Comparison of ENCODE assay signal across 22 mouse cellular contexts in the genomic region with DNA sequence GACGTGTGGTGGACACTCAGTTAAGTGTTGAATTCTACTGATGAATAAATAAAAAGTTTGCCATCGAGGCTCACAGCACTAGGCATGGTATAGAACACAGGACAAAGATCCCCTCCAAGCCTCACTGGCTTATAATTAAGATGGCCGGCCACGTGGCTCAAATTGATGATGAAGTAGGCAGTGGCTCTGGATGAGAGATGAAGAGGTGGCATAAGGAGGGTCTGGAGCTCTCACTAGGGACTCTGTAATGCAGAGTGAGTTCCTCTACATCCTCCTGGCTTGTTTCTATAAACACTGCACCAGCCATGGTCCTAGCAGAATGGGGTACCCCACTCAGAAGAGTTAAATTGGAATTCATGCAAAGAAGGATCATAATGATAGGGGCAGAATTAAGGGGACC.
DNase-seq lines count a peak whose midpoint lies in the region; ATAC-seq and TF ChIP-seq lines count a peak whose summit lies in the region.
"Had no signal": no experiment of that assay in that cellular context is flagged by ENCODE, and none has a peak within 500 bp of the region (broad histone marks: within the 10 kb centered on the region; RNA-seq: fewer than 3 reads in every experiment).

No protein-coding gene starts in this region.

- no peak overlapping the region for H3K9ac ChIP-seq in heart, embryonic 13.5 days
- no peak overlapping the region for H3K9ac ChIP-seq in heart, embryonic 12.5 days
- no peak overlapping the region for H3K9ac ChIP-seq in midbrain, embryonic 11.5 days (ENCODE audit: low read length)
- H3K9ac ChIP-seq in midbrain, postnatal 0 days (replicated peaks; ENCODE audit: low read length, poor library complexity, severe bottlenecking), result no peak overlapping the region
- H3K9ac ChIP-seq: embryonic facial prominence, embryonic 13.5 days; embryonic facial prominence, embryonic 15.5 days; forebrain, embryonic 12.5 days had no signal

- TF ChIP-seq CTCF in midbrain, postnatal 0 days (IDR thresholded peaks at IDR 0.05), result no peak

- peak overlapping the region; percentile 52 for H3K27ac ChIP-seq in heart, embryonic 10.5 days
- H3K27ac ChIP-seq in heart, embryonic 13.5 days (replicated peaks), result peak overlapping the region; percentile 63; the same call in 1 of the 2 replicates
- H3K27ac ChIP-seq in heart, embryonic 12.5 days (ENCODE audit: poor library complexity, severe bottlenecking), result no peak overlapping the region
- no peak overlapping the region for H3K27ac ChIP-seq in midbrain, embryonic 11.5 days (ENCODE audit: low read depth, low read length)
- no peak overlapping the region for H3K27ac ChIP-seq in midbrain, postnatal 0 days (ENCODE audit: low read depth, low read length)
- H3K27ac ChIP-seq: embryonic facial prominence, embryonic 13.5 days; embryonic facial prominence, embryonic 15.5 days; forebrain, embryonic 10.5 days; forebrain, embryonic 12.5 days had no signal

- no peak for ATAC-seq in heart, embryonic 13.5 days (ENCODE audit: extremely low read depth, insufficient number of reproducible peaks, low FRiP score, low TSS enrichment)
- ATAC-seq in heart, embryonic 12.5 days (ENCODE audit: insufficient number of reproducible peaks, low FRiP score), result no peak
- no peak for ATAC-seq in midbrain, embryonic 11.5 days (ENCODE audit: low FRiP score)
- no peak for ATAC-seq in midbrain, postnatal 0 days (ENCODE audit: low FRiP score)
- ATAC-seq: forebrain, embryonic 14.5 days had no signal

- no peaks in the 10 kb centered on the region for H3K27me3 ChIP-seq in heart, embryonic 10.5 days (ENCODE audit: insufficient read depth, poor library complexity, severe bottlenecking)
- no peaks in the 10 kb centered on the region for H3K27me3 ChIP-seq in heart, embryonic 13.5 days (replicated peaks)
- no peaks in the 10 kb centered on the region for H3K27me3 ChIP-seq in heart, embryonic 12.5 days (replicated peaks)
- no peaks in the 10 kb centered on the region for H3K27me3 ChIP-seq in midbrain, embryonic 11.5 days (ENCODE audit: control insufficient read depth, insufficient read depth, low read length)
- no peaks in the 10 kb centered on the region for H3K27me3 ChIP-seq in midbrain, postnatal 0 days (ENCODE audit: insufficient read depth, low read length)
- H3K27me3 ChIP-seq: embryonic facial prominence, embryonic 13.5 days; embryonic facial prominence, embryonic 15.5 days; forebrain, embryonic 12.5 days had no signal

- H3K9me3 ChIP-seq in heart, embryonic 10.5 days, result no peaks in the 10 kb centered on the region
- H3K9me3 ChIP-seq in heart, embryonic 13.5 days, result no peaks in the 10 kb centered on the region
- no peaks in the 10 kb centered on the region for H3K9me3 ChIP-seq in heart, embryonic 12.5 days (replicated peaks)
- no peaks in the 10 kb centered on the region for H3K9me3 ChIP-seq in midbrain, embryonic 11.5 days (ENCODE audit: control insufficient read depth, low read length)
- H3K9me3 ChIP-seq in midbrain, postnatal 0 days (ENCODE audit: low read length), result no peaks in the 10 kb centered on the region
- H3K9me3 ChIP-seq: embryonic facial prominence, embryonic 13.5 days; embryonic facial prominence, embryonic 15.5 days; forebrain, embryonic 10.5 days; forebrain, embryonic 12.5 days had no signal

- WGBS in heart, embryonic 10.5 days, result 89% methylated on average over 4 of the region's 4 CpGs
- 83% methylated on average over 4 of the region's 4 CpGs for WGBS in heart, embryonic 13.5 days
- WGBS in heart, embryonic 12.5 days, result 82% methylated on average over 4 of the region's 4 CpGs
- WGBS in midbrain, embryonic 11.5 days, result 87% methylated on average over 4 of the region's 4 CpGs
- WGBS in midbrain, postnatal 0 days, result 92% methylated on average over 4 of the region's 4 CpGs

- peaks cover 3% of the 10 kb centered on the region; the same call in 1 of the 2 replicates for H3K4me1 ChIP-seq in heart, embryonic 10.5 days
- peaks cover 18% of the 10 kb centered on the region for H3K4me1 ChIP-seq in heart, embryonic 13.5 days
- H3K4me1 ChIP-seq in heart, embryonic 12.5 days (replicated peaks), result peaks cover 8% of the 10 kb centered on the region
- H3K4me1 ChIP-seq in midbrain, embryonic 11.5 days (ENCODE audit: control insufficient read depth, insufficient read depth, low read length), result no peaks in the 10 kb centered on the region
- H3K4me1 ChIP-seq in midbrain, postnatal 0 days (ENCODE audit: insufficient read depth, low read length), result no peaks in the 10 kb centered on the region
- H3K4me1 ChIP-seq: forebrain, embryonic 10.5 days had no signal

- no peak overlapping the region for H3K4me2 ChIP-seq in heart, embryonic 13.5 days
- H3K4me2 ChIP-seq in heart, embryonic 12.5 days, result no peak overlapping the region
- H3K4me2 ChIP-seq in midbrain, embryonic 11.5 days, result no peak overlapping the region
- no peak overlapping the region for H3K4me2 ChIP-seq in midbrain, postnatal 0 days (ENCODE audit: low read depth, low read length, poor library complexity, severe bottlenecking)
- H3K4me2 ChIP-seq: embryonic facial prominence, embryonic 13.5 days; embryonic facial prominence, embryonic 15.5 days; forebrain, embryonic 12.5 days had no signal

- peak; percentile 52 for DNase-seq in heart, embryonic 10.5 days (ENCODE audit: low spot score)
- DNase-seq in heart, postnatal 14 days, result no peak
- peak; percentile 54 for DNase-seq in midbrain, embryonic 11.5 days (ENCODE audit: low spot score, missing footprints)
- no peak for DNase-seq in midbrain, postnatal 0 days (ENCODE audit: low spot score)
- DNase-seq: adrenal gland, adult 2 months; adrenal gland, postnatal 10 days; adrenal gland, postnatal 25 days; cerebellum, adult 11 months; cerebellum, adult 18-20 months; cerebellum, adult 8-10 months; cerebellum, adult 9-11 months; cerebellum, postnatal 14 days; cerebellum, postnatal 36 days; embryo, embryonic 11 days had no signal

- H3K4me3 ChIP-seq in heart, embryonic 10.5 days, result no peak overlapping the region
- no peak overlapping the region for H3K4me3 ChIP-seq in heart, embryonic 13.5 days
- no peak overlapping the region for H3K4me3 ChIP-seq in heart, embryonic 12.5 days
- no peak overlapping the region for H3K4me3 ChIP-seq in midbrain, embryonic 11.5 days (ENCODE audit: low read depth, low read length)
- H3K4me3 ChIP-seq in midbrain, postnatal 0 days (ENCODE audit: low read depth, low read length), result no peak overlapping the region
- H3K4me3 ChIP-seq: embryonic facial prominence, embryonic 13.5 days; embryonic facial prominence, embryonic 15.5 days; erythroblast, embryonic 14.5 days; forebrain, embryonic 10.5 days; forebrain, embryonic 12.5 days had no signal

- intact Hi-C loops in heart, postnatal 14 days (cut with DNase I), result no loop called here

- no peaks in the 10 kb centered on the region for H3K36me3 ChIP-seq in heart, embryonic 10.5 days
- no peaks in the 10 kb centered on the region for H3K36me3 ChIP-seq in heart, embryonic 13.5 days
- no peaks in the 10 kb centered on the region for H3K36me3 ChIP-seq in heart, embryonic 12.5 days
- H3K36me3 ChIP-seq in midbrain, embryonic 11.5 days (ENCODE audit: control insufficient read depth, insufficient read depth, low read length), result no peaks in the 10 kb centered on the region
- peaks cover 7% of the 10 kb centered on the region; the same call in 1 of the 2 replicates for H3K36me3 ChIP-seq in midbrain, postnatal 0 days (ENCODE audit: insufficient read depth, low read length)
- H3K36me3 ChIP-seq: embryonic facial prominence, embryonic 13.5 days; embryonic facial prominence, embryonic 15.5 days; forebrain, embryonic 10.5 days; forebrain, embryonic 12.5 days had no signal

Comparison
In these comparisons a context has a peak if more than half of its experiments do, and no peak if none do; other contexts are left out.
1. DNase-seq: peak in heart, embryonic 10.5 days (single experiment) and midbrain, embryonic 11.5 days (single experiment); none in heart, postnatal 14 days (0 of 2) and midbrain, postnatal 0 days (single experiment).
2. H3K27ac ChIP-seq: peak in heart, embryonic 10.5 days (single experiment) and heart, embryonic 13.5 days (single experiment); none in heart, embryonic 12.5 days (single experiment), midbrain, embryonic 11.5 days (single experiment) and midbrain, postnatal 0 days (single experiment).